Mouse (Mus musculus): ENCODE results near the gene Ubash3a. TPM values are rescaled to one million over a fixed set of nuclear protein-coding genes. Genes with fewer than 3 reads are reported as not detected.

Ubash3a gene
- polyA plus RNA-seq, 1 experiment from 2014 or later: 0.11 TPM

- H3K4me1 ChIP-seq (ENCODE audit: control insufficient read depth, insufficient read depth, low read length): no peaks in the 10 kb centered on the region
- no peak for DNase-seq (ENCODE audit: low spot score)
- WGBS: 88% methylated on average over 9 of the region's 9 CpGs
- H3K9ac ChIP-seq (replicated peaks; ENCODE audit: low read length): no peak overlapping the region
- H3K27me3 ChIP-seq (ENCODE audit: control insufficient read depth, insufficient read depth, low read length): no peaks in the 10 kb centered on the region
- H3K27ac ChIP-seq (replicated peaks; ENCODE audit: low read depth, low read length): no peak overlapping the region
- no peak for ATAC-seq (replicated peaks; ENCODE audit: insufficient number of reproducible peaks, low FRiP score, low TSS enrichment, low read depth)
- H3K9me3 ChIP-seq (replicated peaks; ENCODE audit: control insufficient read depth, low read length): no peaks in the 10 kb centered on the region
- no peak overlapping the region for H3K4me3 ChIP-seq (ENCODE audit: low read depth, low read length)
- no peaks in the 10 kb centered on the region for H3K36me3 ChIP-seq (replicated peaks; ENCODE audit: control insufficient read depth, insufficient read depth, low read depth, low read length)
- no peak overlapping the region for H3K4me2 ChIP-seq (ENCODE audit: low read depth, low read length)
Observed at GRCm38 (mm10) chr17:31258310-31258865, 50.7 kb downstream of the Ubash3a start.

- H3K4me1 ChIP-seq (ENCODE audit: control insufficient read depth, insufficient read depth, low read length): no peaks in the 10 kb centered on the region
- no peak overlapping the region for H3K4me3 ChIP-seq (ENCODE audit: low read depth, low read length)
- no peaks in the 10 kb centered on the region for H3K9me3 ChIP-seq (replicated peaks; ENCODE audit: control insufficient read depth, low read length)
- DNase-seq (ENCODE audit: low spot score) (no peak), ATAC-seq (replicated peaks; ENCODE audit: insufficient number of reproducible peaks, low FRiP score, low TSS enrichment, low read depth) (no peak)
- no peak overlapping the region for H3K4me2 ChIP-seq (ENCODE audit: low read depth, low read length)
- no peaks in the 10 kb centered on the region for H3K36me3 ChIP-seq (replicated peaks; ENCODE audit: control insufficient read depth, insufficient read depth, low read depth, low read length)
- H3K27ac ChIP-seq (replicated peaks; ENCODE audit: low read depth, low read length): no peak overlapping the region
- H3K27me3 ChIP-seq (ENCODE audit: control insufficient read depth, insufficient read depth, low read length): no peaks in the 10 kb centered on the region
- H3K9ac ChIP-seq (replicated peaks; ENCODE audit: low read length): no peak overlapping the region
- 67% methylated on average over 4 of the region's 4 CpGs for WGBS
Observed at GRCm38 (mm10) chr17:31259145-31259544, 51.5 kb downstream of the Ubash3a start.

GRCm38 (mm10) chr17:31259825-31260224 is 52.2 kb downstream of the Ubash3a start:
- no peak overlapping the region for H3K27ac ChIP-seq (replicated peaks; ENCODE audit: low read depth, low read length)
- WGBS: 68% methylated on average over 4 of the region's 4 CpGs
- H3K4me1 ChIP-seq (ENCODE audit: control insufficient read depth, insufficient read depth, low read length): no peaks in the 10 kb centered on the region
- H3K9ac ChIP-seq (replicated peaks; ENCODE audit: low read length): no peak overlapping the region
- no peaks in the 10 kb centered on the region for H3K27me3 ChIP-seq (ENCODE audit: control insufficient read depth, insufficient read depth, low read length)
- no peaks in the 10 kb centered on the region for H3K9me3 ChIP-seq (replicated peaks; ENCODE audit: control insufficient read depth, low read length)
- H3K4me3 ChIP-seq (ENCODE audit: low read depth, low read length): no peak overlapping the region
- DNase-seq (ENCODE audit: low spot score) (no peak), ATAC-seq (replicated peaks; ENCODE audit: insufficient number of reproducible peaks, low FRiP score, low TSS enrichment, low read depth) (no peak)
- no peaks in the 10 kb centered on the region for H3K36me3 ChIP-seq (replicated peaks; ENCODE audit: control insufficient read depth, insufficient read depth, low read depth, low read length)
- H3K4me2 ChIP-seq (ENCODE audit: low read depth, low read length): no peak overlapping the region

- WGBS: 72% methylated on average over 7 of the region's 7 CpGs
Observed at GRCm38 (mm10) chr17:31260430-31260829, 52.8 kb downstream of the Ubash3a start.

GRCm38 (mm10) chr17:31261352-31261751 is 53.7 kb downstream of the Ubash3a start:
- no peak for DNase-seq (ENCODE audit: low spot score)
- Histone ChIP-seq H3K9ac (replicated peaks; ENCODE audit: low read length) (no peak overlapping the region), H3K27ac (replicated peaks; ENCODE audit: low read depth, low read length) (no peak overlapping the region), H3K4me1 (ENCODE audit: control insufficient read depth, insufficient read depth, low read length) (no peaks in the 10 kb centered on the region), H3K27me3 (ENCODE audit: control insufficient read depth, insufficient read depth, low read length) (no peaks in the 10 kb centered on the region), H3K36me3 (replicated peaks; ENCODE audit: control insufficient read depth, insufficient read depth, low read depth, low read length) (no peaks in the 10 kb centered on the region), H3K9me3 (replicated peaks; ENCODE audit: control insufficient read depth, low read length) (no peaks in the 10 kb centered on the region), H3K4me3 (ENCODE audit: low read depth, low read length) (no peak overlapping the region), H3K4me2 (ENCODE audit: low read depth, low read length) (no peak overlapping the region)
- 86% methylated on average over 6 of the region's 6 CpGs for WGBS
- ATAC-seq (replicated peaks; ENCODE audit: insufficient number of reproducible peaks, low FRiP score, low TSS enrichment, low read depth): no peak

More at GRCm38 (mm10) chr17:31260430-31260829, 52.8 kb downstream of the Ubash3a start:
- H3K9me3 ChIP-seq (replicated peaks; ENCODE audit: control insufficient read depth, low read length): no peaks in the 10 kb centered on the region
- no peak overlapping the region for H3K9ac ChIP-seq (replicated peaks; ENCODE audit: low read length)
- ATAC-seq (replicated peaks; ENCODE audit: insufficient number of reproducible peaks, low FRiP score, low TSS enrichment, low read depth): no peak
- DNase-seq (ENCODE audit: low spot score): no peak
- no peaks in the 10 kb centered on the region for H3K4me1 ChIP-seq (ENCODE audit: control insufficient read depth, insufficient read depth, low read length)
- H3K36me3 ChIP-seq (replicated peaks; ENCODE audit: control insufficient read depth, insufficient read depth, low read depth, low read length): no peaks in the 10 kb centered on the region
- H3K27me3 ChIP-seq (ENCODE audit: control insufficient read depth, insufficient read depth, low read length): no peaks in the 10 kb centered on the region
- H3K4me2 ChIP-seq (ENCODE audit: low read depth, low read length): no peak overlapping the region
- H3K4me3 ChIP-seq (ENCODE audit: low read depth, low read length): no peak overlapping the region
- H3K27ac ChIP-seq (replicated peaks; ENCODE audit: low read depth, low read length): no peak overlapping the region

GRCm38 (mm10) chr17:31262715-31263114 is 55.0 kb downstream of the Ubash3a start:
- H3K36me3 ChIP-seq (replicated peaks; ENCODE audit: control insufficient read depth, insufficient read depth, low read depth, low read length): no peaks in the 10 kb centered on the region
- no peaks in the 10 kb centered on the region for H3K9me3 ChIP-seq (replicated peaks; ENCODE audit: control insufficient read depth, low read length)
- no peaks in the 10 kb centered on the region for H3K27me3 ChIP-seq (ENCODE audit: control insufficient read depth, insufficient read depth, low read length)
- H3K4me3 ChIP-seq (ENCODE audit: low read depth, low read length): no peak overlapping the region
- WGBS: 70% methylated on average over 5 of the region's 5 CpGs
- no peaks in the 10 kb centered on the region for H3K4me1 ChIP-seq (ENCODE audit: control insufficient read depth, insufficient read depth, low read length)
- peak; percentile 33 for DNase-seq (ENCODE audit: low spot score)
- ATAC-seq (replicated peaks; ENCODE audit: insufficient number of reproducible peaks, low FRiP score, low TSS enrichment, low read depth): no peak
- no peak overlapping the region for H3K27ac ChIP-seq (replicated peaks; ENCODE audit: low read depth, low read length)
- no peak overlapping the region for H3K4me2 ChIP-seq (ENCODE audit: low read depth, low read length)
- H3K9ac ChIP-seq (replicated peaks; ENCODE audit: low read length): no peak overlapping the region

- Histone ChIP-seq H3K27me3 (ENCODE audit: control insufficient read depth, insufficient read depth, low read length) (no peaks in the 10 kb centered on the region), H3K27ac (replicated peaks; ENCODE audit: low read depth, low read length) (no peak overlapping the region), H3K9ac (replicated peaks; ENCODE audit: low read length) (no peak overlapping the region), H3K4me2 (ENCODE audit: low read depth, low read length) (no peak overlapping the region), H3K4me1 (ENCODE audit: control insufficient read depth, insufficient read depth, low read length) (no peaks in the 10 kb centered on the region), H3K9me3 (replicated peaks; ENCODE audit: control insufficient read depth, low read length) (no peaks in the 10 kb centered on the region), H3K4me3 (ENCODE audit: low read depth, low read length) (no peak overlapping the region), H3K36me3 (replicated peaks; ENCODE audit: control insufficient read depth, insufficient read depth, low read depth, low read length) (no peaks in the 10 kb centered on the region)
- DNase-seq (ENCODE audit: low spot score): no peak
- ATAC-seq (replicated peaks; ENCODE audit: insufficient number of reproducible peaks, low FRiP score, low TSS enrichment, low read depth): no peak
- WGBS: 85% methylated on average over 5 of the region's 5 CpGs
Observed at GRCm38 (mm10) chr17:31263770-31264169, 56.1 kb downstream of the Ubash3a start.

- Histone ChIP-seq H3K4me3 (ENCODE audit: low read depth, low read length) (no peak overlapping the region), H3K36me3 (replicated peaks; ENCODE audit: control insufficient read depth, insufficient read depth, low read depth, low read length) (no peaks in the 10 kb centered on the region), H3K27me3 (ENCODE audit: control insufficient read depth, insufficient read depth, low read length) (no peaks in the 10 kb centered on the region), H3K4me1 (ENCODE audit: control insufficient read depth, insufficient read depth, low read length) (no peaks in the 10 kb centered on the region), H3K27ac (replicated peaks; ENCODE audit: low read depth, low read length) (no peak overlapping the region), H3K9ac (replicated peaks; ENCODE audit: low read length) (no peak overlapping the region), H3K4me2 (ENCODE audit: low read depth, low read length) (no peak overlapping the region), H3K9me3 (replicated peaks; ENCODE audit: control insufficient read depth, low read length) (no peaks in the 10 kb centered on the region)
- ATAC-seq (replicated peaks; ENCODE audit: insufficient number of reproducible peaks, low FRiP score, low TSS enrichment, low read depth) (no peak), DNase-seq (ENCODE audit: low spot score) (no peak)
- 43% methylated on average over 6 of the region's 6 CpGs for WGBS
Observed at GRCm38 (mm10) chr17:31264372-31264771, 56.7 kb downstream of the Ubash3a start.

Data from embryonic facial prominence, embryonic 11.5 days (tissue).